Mouse (Mus musculus): Measurements from ENCODE around the gene Dnajc12.

DNA sequence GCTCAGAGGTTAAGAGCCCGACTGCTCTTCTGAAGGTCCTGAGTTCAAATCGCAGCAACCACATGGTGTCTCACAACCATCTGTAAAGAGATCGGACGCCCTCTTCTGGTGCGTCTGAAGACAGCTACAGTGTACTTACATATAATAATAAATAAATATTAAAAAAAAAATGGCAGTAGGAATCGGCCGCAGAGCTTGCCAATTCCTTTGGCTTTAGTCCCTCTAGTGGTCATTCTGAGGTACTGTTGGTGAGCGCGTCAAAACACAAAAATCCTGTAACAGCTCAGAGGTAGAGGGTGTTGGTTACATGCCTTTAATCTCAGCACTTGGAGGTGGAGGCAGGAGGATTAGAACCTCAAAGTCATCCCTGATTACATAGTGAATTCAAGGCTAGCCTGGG, 4.8 kb upstream of the Dnajc12 start:
- TF ChIP-seq CTCF (IDR thresholded peaks at IDR 0.05): peak; percentile 99; the same call in 1 of the 2 replicates
- TF ChIP-seq EP300 (IDR thresholded peaks at IDR 0.05; ENCODE audit: insufficient read depth, low read depth, low read length): 0 out of 2 replicates have a peak, but pooled peaks have one; percentile 35
- TF ChIP-seq POLR2A (IDR thresholded peaks at IDR 0.05; ENCODE audit: insufficient read depth, low read depth, low read length): no peak
